Mouse (Mus musculus) olfactory bulb, adult 2 months (tissue): ENCODE data around the gene Mast4.

ENCODE experiments used
- CTCF ChIP-seq: fragments of 200-500 bp; IDR thresholded peaks from 2 replicates; pipeline ENCODE4 v1.5.1; 2012; ENCODE audit warnings: low read depth, mild to moderate bottlenecking, low read length, moderate library complexity; ENCODE audit not compliant: insufficient read depth
- POLR2A ChIP-seq: fragments of 200-500 bp; IDR thresholded peaks from 2 replicates; pipeline ENCODE4 v1.6.1; 2012; ENCODE audit warnings: mild to moderate bottlenecking, low read depth, low read length, moderate library complexity; ENCODE audit not compliant: insufficient read depth

- TF ChIP-seq POLR2A (no peak), CTCF (no peak)
Measured at GRCm38 (mm10) chr13:102886147-102886546, 448.1 kb downstream of the Mast4 start.
